Mouse (Mus musculus) liver, adult 2 months (tissue): ENCODE results near the gene Wasf2.

Experiments
- CTCF ChIP-seq: fragments of 200-500 bp; IDR thresholded peaks from 2 replicates; pipeline ENCODE4 v1.5.1; 2011; ENCODE audit warnings: low read depth, low read length, control low read depth
- POLR2A ChIP-seq: fragments of 200-500 bp; IDR thresholded peaks from 2 replicates; pipeline ENCODE4 v1.6.1; 2011; ENCODE audit warnings: low read length, control low read depth; ENCODE audit not compliant: insufficient read depth; ENCODE audit errors: extremely low read depth

GRCm38 (mm10) chr4:133176761-133177403 is 46.6 kb downstream of the Wasf2 start:
- no peak for TF ChIP-seq CTCF
- no peak for TF ChIP-seq POLR2A
